Mouse (Mus musculus) frontal cortex, postnatal 36 days (tissue): ENCODE measurements around the gene Ppp1r13b.

ENCODE experiments used
- DNase-seq, 2 experiments: peaks; one replicate each; pipeline ENCODE4 v3.0.0; 2022; ENCODE audit warnings: low spot score in 2 of 2

Gene Ppp1r13b

GRCm38 (mm10) chr12:111794102-111794501 lies 113.8 kb downstream of the Ppp1r13b start:
- DNase-seq, result peak in 1 of 2 experiments; percentile 57

GRCm38 (mm10) chr12:111791474-111792104 lies 116.3 kb downstream of the Ppp1r13b start:
- peak in 1 of 2 experiments; percentile 50 for DNase-seq

- no peak for DNase-seq
Measured at GRCm38 (mm10) chr12:111790631-111791030, 117.3 kb downstream of the Ppp1r13b start.

GRCm38 (mm10) chr12:111790090-111790489 lies 117.8 kb downstream of the Ppp1r13b start:
- DNase-seq, result no peak

- no peak for DNase-seq
Measured at GRCm38 (mm10) chr12:111787015-111787414, 120.9 kb downstream of the Ppp1r13b start.

- DNase-seq, result no peak
Measured at GRCm38 (mm10) chr12:111785174-111785573, 122.7 kb downstream of the Ppp1r13b start.

- DNase-seq, result no peak
Measured at GRCm38 (mm10) chr12:111779544-111779943, 128.4 kb downstream of the Ppp1r13b start.
